Mouse (Mus musculus): ENCODE measurements around the gene Dcun1d3.

Gene Dcun1d3

GRCm38 (mm10) chr7:119895639-119896512 lies at the start of gene Dcun1d3, which contains the start of gene Lyrm1:
TSS of gene Dcun1d3 (minus strand) at chr7:119896298.
TSS of gene Lyrm1 (plus strand) at chr7:119895861.
- DNase-seq (ENCODE audit: extremely low read depth, low read depth): peak; percentile 87

- DNase-seq (ENCODE audit: extremely low read depth, low read depth): no peak
Observed at GRCm38 (mm10) chr7:119941569-119941968, 45.5 kb upstream of the Dcun1d3 start.

DNA sequence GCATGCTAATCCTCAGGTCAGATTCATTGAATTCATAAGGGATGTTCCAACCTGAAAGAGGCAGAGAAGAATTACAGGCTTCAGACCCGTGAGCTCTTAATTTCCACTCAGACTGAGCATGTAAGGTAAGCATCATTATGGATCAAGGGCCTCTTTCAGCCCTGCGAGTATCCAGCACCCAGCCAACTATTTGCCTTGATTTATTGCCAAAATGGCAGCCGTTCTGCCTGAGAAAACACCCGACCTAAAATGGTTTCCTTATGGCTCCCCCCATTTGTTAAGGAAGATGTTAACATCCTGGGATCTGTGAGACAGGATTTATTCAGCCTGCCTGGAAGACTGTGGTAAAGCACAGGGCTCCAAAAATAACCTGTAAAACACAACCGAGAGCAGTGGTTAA lies 40.9 kb upstream of the Dcun1d3 start:
- no peak for DNase-seq (ENCODE audit: extremely low read depth, low read depth)

- no peak for DNase-seq (ENCODE audit: extremely low read depth, low read depth)
Observed at GRCm38 (mm10) chr7:119936321-119936720, 40.2 kb upstream of the Dcun1d3 start.

- DNase-seq (ENCODE audit: extremely low read depth, low read depth): no peak
Observed at GRCm38 (mm10) chr7:119928783-119929440, 32.8 kb upstream of the Dcun1d3 start.

- DNase-seq (ENCODE audit: extremely low read depth, low read depth): no peak
Observed at GRCm38 (mm10) chr7:119921054-119921453, 25.0 kb upstream of the Dcun1d3 start.

- DNase-seq (ENCODE audit: extremely low read depth, low read depth): no peak
Observed at GRCm38 (mm10) chr7:119920457-119920856, 24.4 kb upstream of the Dcun1d3 start.

DNA sequence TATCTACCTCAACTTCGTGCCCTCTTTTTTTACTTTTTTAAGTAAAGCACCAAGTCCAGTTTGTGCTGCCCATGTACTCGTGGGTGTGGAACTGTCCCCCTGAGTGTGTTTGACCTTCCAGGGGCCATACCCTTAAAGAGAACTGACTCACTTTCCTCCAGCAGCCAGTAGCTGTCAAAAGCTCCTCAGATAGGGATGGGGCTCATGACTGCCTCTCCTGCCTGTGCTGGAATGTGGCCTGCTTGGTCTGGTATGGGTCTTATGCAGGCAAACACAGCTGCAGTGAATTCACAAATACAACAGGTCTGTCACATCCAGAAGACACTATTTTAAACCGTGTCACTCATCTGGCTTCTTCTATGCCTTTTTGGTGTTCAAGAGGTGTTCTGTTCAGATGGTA lies 15.6 kb upstream of the Dcun1d3 start:
- no peak for DNase-seq (ENCODE audit: extremely low read depth, low read depth)

GRCm38 (mm10) chr7:119906523-119907215 lies 10.6 kb upstream of the Dcun1d3 start:
- DNase-seq (ENCODE audit: extremely low read depth, low read depth): no peak

DNA sequence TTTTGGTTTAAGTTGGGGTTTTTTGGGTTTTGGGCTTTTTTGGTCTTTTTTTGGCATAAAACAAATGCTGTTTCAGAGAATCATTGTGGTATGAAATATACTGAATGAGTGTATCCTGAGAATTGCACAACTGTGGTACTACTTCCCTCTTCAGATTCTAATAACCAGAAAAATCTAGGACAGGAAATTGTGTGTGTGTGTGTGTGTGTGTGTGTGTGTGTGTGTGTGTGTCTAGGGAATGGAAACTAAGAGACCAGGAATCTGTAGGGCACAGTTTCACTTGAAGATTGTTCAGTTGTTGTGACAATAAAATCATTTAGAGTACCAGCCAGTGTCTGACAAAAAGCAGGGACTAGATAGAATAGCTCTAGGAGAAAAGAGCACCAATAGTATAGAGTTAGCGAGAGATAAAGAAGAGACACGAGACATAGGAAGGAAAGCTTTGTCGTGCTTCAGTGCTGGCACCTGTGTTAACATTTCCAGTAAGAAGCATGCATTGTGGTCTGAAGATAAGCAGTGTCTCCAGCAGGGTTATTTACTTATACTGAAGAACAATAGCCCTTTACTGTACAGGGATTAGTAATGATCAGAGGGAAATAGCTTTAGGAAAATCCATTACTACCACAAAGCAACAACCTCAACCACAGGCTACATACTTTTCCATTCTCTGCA lies 3.4 kb upstream of the Dcun1d3 start:
- DNase-seq (ENCODE audit: extremely low read depth, low read depth): peak; percentile 7

DNA sequence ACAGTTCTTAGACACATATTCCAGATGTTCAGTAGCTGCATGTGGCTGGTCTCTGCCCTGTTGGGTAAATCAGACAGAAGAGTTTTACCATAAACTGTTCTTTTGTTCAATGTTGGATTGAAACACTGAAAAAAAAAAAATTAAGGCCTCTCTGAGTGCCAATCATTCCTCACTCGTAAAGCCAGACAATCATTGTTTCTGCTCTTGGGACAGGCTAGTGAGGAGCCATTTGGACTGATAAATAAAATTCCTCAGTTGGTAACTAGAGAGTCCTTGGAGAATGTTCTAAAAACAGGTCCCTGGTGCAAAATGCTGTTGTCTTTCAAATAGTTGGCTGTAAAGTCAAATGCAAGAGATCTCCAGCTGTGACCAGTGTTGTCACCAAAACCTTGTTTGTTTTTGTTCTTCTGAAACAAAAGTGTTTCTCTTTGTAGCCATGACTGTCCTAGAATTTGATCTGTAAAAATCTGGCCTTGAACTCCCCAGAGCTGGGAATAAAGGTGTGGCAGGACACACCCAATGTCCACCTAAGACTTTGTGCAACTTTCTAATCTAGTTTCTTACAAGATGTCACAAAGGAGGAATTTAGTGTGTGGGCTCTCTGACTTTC lies 2.3 kb upstream of the Dcun1d3 start:
- no peak for DNase-seq (ENCODE audit: extremely low read depth, low read depth)

- no peak for DNase-seq (ENCODE audit: extremely low read depth, low read depth)
Observed at GRCm38 (mm10) chr7:119897521-119898109, 1.5 kb upstream of the Dcun1d3 start.

DNA sequence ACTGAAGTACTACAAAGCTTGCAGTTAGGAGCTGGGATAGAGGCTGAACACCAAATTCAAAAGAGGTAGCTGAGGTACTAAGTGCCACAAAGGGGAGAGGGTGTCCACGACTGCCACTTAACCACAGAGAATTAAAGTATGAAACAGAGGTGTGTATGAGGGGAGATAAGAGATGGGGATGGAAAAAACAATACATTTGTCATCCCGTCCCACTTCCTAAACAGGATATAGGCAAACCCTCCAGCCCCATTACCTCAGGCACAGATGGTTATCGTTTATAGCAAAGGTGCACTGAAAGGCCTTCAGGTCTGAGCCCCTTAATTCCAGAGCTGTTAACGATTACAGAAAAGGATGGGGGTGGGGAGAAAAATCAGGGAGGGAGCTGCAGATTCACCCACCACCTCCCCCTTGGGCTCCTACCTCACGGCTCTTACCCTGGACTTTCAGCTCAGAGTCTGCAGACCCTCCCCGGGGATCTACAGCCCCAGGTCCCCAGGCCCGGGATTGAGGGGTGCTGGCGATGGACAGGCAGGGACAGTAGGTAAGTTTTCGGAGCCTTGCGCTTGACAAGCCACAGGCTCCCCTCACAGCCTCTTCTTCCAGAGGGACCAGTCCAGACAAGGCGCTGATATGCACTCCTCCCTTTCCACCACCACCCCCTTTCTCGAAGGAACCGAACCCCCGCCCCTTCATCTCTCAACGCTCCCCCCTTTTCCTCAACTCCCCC lies 1.1 kb downstream of the Dcun1d3 start:
- peak; percentile 28 for DNase-seq (ENCODE audit: extremely low read depth, low read depth)

DNA sequence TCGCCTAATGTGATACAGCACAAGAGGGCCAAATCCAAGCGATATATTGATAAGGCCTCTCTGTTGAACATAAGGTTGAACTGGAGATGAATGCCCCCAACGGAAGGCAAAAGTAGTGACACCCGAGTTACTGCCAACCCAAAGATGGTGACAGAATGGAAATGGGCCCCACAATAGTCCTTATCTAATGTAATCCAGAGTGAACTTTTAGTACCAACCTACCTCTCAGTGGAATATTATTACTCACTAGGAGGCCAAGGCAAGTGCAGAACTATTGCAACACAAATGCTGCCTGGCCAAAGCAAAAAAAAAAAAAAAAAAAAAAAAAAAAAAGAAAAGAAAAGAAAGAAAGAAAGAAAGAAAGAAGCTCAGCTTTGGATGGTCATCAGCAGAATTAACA lies 3.4 kb downstream of the Dcun1d3 start:
- no peak for DNase-seq (ENCODE audit: extremely low read depth, low read depth)

GRCm38 (mm10) chr7:119892198-119892597 lies 3.9 kb downstream of the Dcun1d3 start:
- DNase-seq (ENCODE audit: extremely low read depth, low read depth): no peak

GRCm38 (mm10) chr7:119887887-119888286 lies 8.2 kb downstream of the Dcun1d3 start:
- no peak for DNase-seq (ENCODE audit: extremely low read depth, low read depth)

- no peak for DNase-seq (ENCODE audit: extremely low read depth, low read depth)
Observed at GRCm38 (mm10) chr7:119881229-119881628, 14.9 kb downstream of the Dcun1d3 start.

- no peak for DNase-seq (ENCODE audit: extremely low read depth, low read depth)
Observed at GRCm38 (mm10) chr7:119880345-119880744, 15.8 kb downstream of the Dcun1d3 start.

DNA sequence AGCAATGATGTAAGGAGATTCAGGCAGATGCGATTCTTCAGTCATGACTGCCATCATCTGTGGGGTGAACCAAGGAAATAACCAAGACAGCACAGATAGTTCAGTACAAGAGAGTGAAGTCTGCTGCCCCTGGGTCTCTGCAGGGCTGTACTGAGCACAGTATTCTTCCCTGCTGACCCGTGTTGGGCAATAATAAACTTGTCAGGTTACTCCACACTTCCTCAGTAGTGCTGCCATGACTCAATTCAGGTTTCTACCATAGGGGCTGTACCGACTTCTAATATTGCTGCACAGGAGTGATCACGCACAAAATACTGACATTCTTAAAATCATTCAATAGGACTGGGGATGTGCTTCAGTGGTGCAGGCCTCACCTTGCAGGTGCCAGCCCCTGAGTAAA lies 16.9 kb downstream of the Dcun1d3 start:
- DNase-seq (ENCODE audit: extremely low read depth, low read depth): no peak
